Mouse (Mus musculus): Measurements from ENCODE around the gene Fam149a.

- TF ChIP-seq CTCF (IDR thresholded peaks at IDR 0.05; ENCODE audit: low read depth, low read length) (no peak), POLR2A (IDR thresholded peaks at IDR 0.05; ENCODE audit: extremely low read depth, insufficient read depth, low read length) (no peak)
Measured at GRCm38 (mm10) chr8:45420151-45420550, 38.1 kb upstream of the Fam149a start.
